Mouse (Mus musculus) heart, embryonic 14.5 days (tissue): ENCODE measurements around the gene Stat3. TPM values are rescaled to one million over a fixed set of nuclear protein-coding genes. Genes with fewer than 3 reads are reported as not detected.

Experiments
- ATAC-seq: fragments of 200-750 bp; cut with Nextera tagmentation; 2 replicates; pipeline ENCODE4 v1.8.0; 2017; ENCODE audit warnings: low read depth, moderate TSS enrichment; ENCODE audit not compliant: insufficient number of reproducible peaks, insufficient read depth, low FRiP score
- H3K27ac ChIP-seq, 2 experiments: fragments of 200-500 bp in 1 of 2; fragments of 300-500 bp in 1 of 2; sonication (generic) in 1 of 2; replicated peaks in 1 of 2; 2 replicates each; pipeline ENCODE4 v1.5.1; 2012 to 2014; ENCODE audit warnings: low read depth in 2 of 2, low read length in 2 of 2, control low read depth in 1 of 2, mild to moderate bottlenecking in 1 of 2, mixed read lengths in 1 of 2; ENCODE audit not compliant: control insufficient read depth in 1 of 2, insufficient read depth in 1 of 2
- H3K27me3 ChIP-seq: fragments of 300-500 bp; sonication (generic); 2 replicates; pipeline ENCODE4 v1.6.1; 2014; ENCODE audit warnings: mild to moderate bottlenecking, low read length, control low read depth; ENCODE audit not compliant: control insufficient read depth, insufficient read depth
- H3K36me3 ChIP-seq: fragments of 300-500 bp; sonication (generic); 2 replicates; pipeline ENCODE4 v1.6.1; 2014; ENCODE audit warnings: mild to moderate bottlenecking, control low read depth, low read length, mixed read lengths; ENCODE audit not compliant: control insufficient read depth, insufficient read depth
- H3K4me1 ChIP-seq, 2 experiments: fragments of 200-500 bp in 1 of 2; fragments of 300-500 bp in 1 of 2; sonication (generic) in 1 of 2; 2 replicates each; pipeline ENCODE4 v1.6.1; 2012 to 2014; ENCODE audit warnings: low read length in 2 of 2, control low read depth in 1 of 2, mixed read lengths in 1 of 2; ENCODE audit not compliant: control insufficient read depth in 2 of 2, insufficient read depth in 2 of 2
- H3K4me2 ChIP-seq: fragments of 300-500 bp; sonication (generic); 2 replicates; pipeline ENCODE4 v1.6.1; 2014; ENCODE audit warnings: mild to moderate bottlenecking, low read length
- H3K4me3 ChIP-seq, 2 experiments: fragments of 200-500 bp in 1 of 2; fragments of 300-500 bp in 1 of 2; sonication (generic) in 1 of 2; 2 replicates each; pipeline ENCODE4 v1.5.1; 2012 to 2014; ENCODE audit warnings: low read length in 2 of 2, mild to moderate bottlenecking in 2 of 2, control low read depth in 1 of 2, low read depth in 1 of 2, moderate library complexity in 1 of 2; ENCODE audit not compliant: control insufficient read depth in 1 of 2, insufficient read depth in 1 of 2
- H3K9ac ChIP-seq: fragments of 300-500 bp; sonication (generic); 2 replicates; pipeline ENCODE4 v1.6.1; 2014; ENCODE audit warnings: mild to moderate bottlenecking, low read length
- H3K9me3 ChIP-seq: fragments of 300-500 bp; sonication (generic); 2 replicates; pipeline ENCODE4 v1.6.1; 2016; ENCODE audit warnings: low read length, control low read depth; ENCODE audit not compliant: control insufficient read depth
- WGBS: fragments of 180-500 bp; shearing (Covaris S2); extraction: QIAGEN DNeasy Blood & Tissue Kit; methylation state at CpG from one replicate; pipeline ENCODE4 v1.1.7; 2014; 5-methylcytosine and 5-hydroxymethylcytosine counted together
- polyA plus RNA-seq: library from polyadenylated mRNA; unstranded; fragments of >200 nt; fragmentation: Nextera tagmentation; extraction: Ambion mirVana; gene quantifications from 2 replicates; pipeline ENCODE4 v1.2.1, GENCODE M21; 2014

Gene Stat3
- polyA plus RNA-seq, 1 experiment from 2014 or later: 51.8 TPM

DNA sequence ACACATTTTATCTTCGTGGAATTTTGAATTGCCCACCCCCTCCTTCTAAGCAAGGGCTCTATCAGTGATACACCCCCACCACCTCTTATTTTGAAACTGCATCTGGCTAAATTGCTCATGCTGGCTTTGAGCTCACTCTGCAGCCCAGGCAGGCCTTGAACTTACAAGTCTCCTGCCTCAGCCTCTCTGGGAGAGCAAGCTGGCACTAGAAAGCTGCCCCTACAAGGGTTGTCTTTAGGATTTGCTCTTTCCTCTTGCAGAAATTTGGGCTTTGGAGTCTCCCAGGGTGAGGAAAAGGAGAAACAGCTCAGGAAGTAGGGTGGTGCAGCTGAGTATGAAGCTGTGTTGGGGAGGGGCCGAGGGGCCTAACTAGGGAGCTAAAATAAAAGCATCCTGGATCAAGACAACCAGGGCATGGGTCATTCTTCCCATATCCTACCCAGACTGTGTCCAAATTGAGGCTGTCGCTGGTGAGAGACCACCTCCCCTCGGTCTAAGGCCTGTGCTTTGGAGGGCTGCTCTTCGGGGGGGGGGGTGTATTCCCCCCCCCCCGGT is 18.7 kb upstream of the Stat3 start:
- no peak for ATAC-seq
- no peak overlapping the region for H3K9ac ChIP-seq
- H3K36me3 ChIP-seq: peaks cover 57% of the 10 kb centered on the region
- peaks cover 20 to 46% of the 10 kb centered on the region in 2 experiments for H3K4me1 ChIP-seq
- H3K27ac ChIP-seq: no peak overlapping the region; a peak in 1 of 4 replicates
- H3K27me3 ChIP-seq: no peaks in the 10 kb centered on the region
- no peak overlapping the region for H3K4me2 ChIP-seq
- H3K9me3 ChIP-seq: no peaks in the 10 kb centered on the region
- no peak overlapping the region for H3K4me3 ChIP-seq
- WGBS: 52% methylated on average over 5 of the region's 6 CpGs

DNA sequence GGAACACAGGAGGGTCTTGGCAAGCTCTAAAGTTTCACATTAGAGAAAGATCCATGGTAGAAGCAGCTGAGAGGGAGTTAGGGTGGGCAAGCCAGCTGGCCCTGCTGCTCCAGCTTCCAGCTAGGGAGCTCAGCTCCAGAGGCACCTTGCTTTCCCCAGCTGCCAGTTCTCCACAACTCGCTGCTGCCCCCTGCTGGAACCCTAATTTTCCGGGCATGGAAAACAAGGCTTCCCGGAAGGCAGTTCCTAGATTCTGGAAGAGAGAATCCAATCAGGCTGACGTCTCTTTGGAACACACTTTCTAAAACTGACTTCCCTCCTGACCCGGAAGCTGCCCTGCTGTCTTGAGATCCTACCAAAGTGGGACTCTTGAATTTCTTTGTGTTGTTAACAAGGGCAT is 17.9 kb upstream of the Stat3 start:
- WGBS: 5% methylated on average over 5 of the region's 5 CpGs
- H3K27ac ChIP-seq: no peak overlapping the region
- no peaks in the 10 kb centered on the region for H3K27me3 ChIP-seq
- no peak overlapping the region for H3K9ac ChIP-seq
- H3K4me3 ChIP-seq: no peak overlapping the region
- H3K4me2 ChIP-seq: no peak overlapping the region
- no peaks in the 10 kb centered on the region for H3K9me3 ChIP-seq
- peaks cover 15 to 43% of the 10 kb centered on the region in 2 experiments for H3K4me1 ChIP-seq
- ATAC-seq: no peak
- peaks cover 50% of the 10 kb centered on the region for H3K36me3 ChIP-seq

DNA sequence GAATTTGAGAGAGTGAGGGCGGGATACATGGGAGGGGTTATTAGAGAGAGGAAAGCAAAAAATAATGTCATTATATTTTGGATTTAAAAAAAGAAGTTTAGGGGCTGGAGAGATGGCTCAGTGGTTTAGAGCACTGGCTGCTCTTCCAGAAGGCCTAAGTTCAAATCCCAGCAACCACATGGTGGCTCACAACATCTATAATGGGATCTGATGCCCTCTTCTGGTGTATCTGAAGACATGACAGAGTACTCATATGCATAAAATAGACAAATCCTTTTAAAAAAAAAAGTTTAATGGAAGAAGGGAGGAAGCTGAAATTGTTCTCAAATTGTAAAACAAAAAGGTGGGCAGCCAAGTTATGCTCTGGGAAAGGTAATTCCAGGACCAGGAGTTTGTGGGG is 10.2 kb upstream of the Stat3 start:
- ATAC-seq: no peak

DNA sequence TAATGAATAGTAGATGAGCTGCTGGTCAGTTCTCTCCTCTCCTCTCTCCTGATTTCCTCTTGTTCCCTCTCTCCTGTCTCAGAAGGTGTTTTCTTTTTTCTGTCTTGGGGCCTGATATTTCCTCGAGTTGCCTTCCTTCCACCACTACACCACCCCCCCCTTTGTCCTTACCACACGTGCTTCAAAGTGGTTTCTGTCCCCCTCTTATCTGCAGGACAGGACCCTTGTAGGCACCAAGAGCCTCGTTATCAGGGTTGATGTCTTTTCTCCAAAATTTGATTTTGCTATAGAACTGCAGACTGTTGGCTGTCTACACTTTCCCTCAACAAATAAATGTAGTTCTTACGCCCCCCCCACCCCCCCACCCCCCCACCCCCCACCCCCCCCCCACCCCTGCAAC is 9.0 kb upstream of the Stat3 start:
- ATAC-seq: no peak
- H3K9ac ChIP-seq: no peak overlapping the region
- no peak overlapping the region for H3K27ac ChIP-seq
- no peak overlapping the region for H3K4me2 ChIP-seq
- WGBS: 34% methylated on average over 4 of the region's 4 CpGs
- H3K4me1 ChIP-seq: peaks cover 6 to 18% of the 10 kb centered on the region in 2 experiments
- no peaks in the 10 kb centered on the region for H3K36me3 ChIP-seq
- H3K4me3 ChIP-seq: no peak overlapping the region
- no peaks in the 10 kb centered on the region for H3K27me3 ChIP-seq
- H3K9me3 ChIP-seq: peaks cover 7% of the 10 kb centered on the region; the same call in 1 of the 2 replicates

More for the DNA sequence above, 10.2 kb upstream of the Stat3 start:
- no peak overlapping the region for H3K9ac ChIP-seq
- H3K27me3 ChIP-seq: no peaks in the 10 kb centered on the region
- peaks cover 7% of the 10 kb centered on the region; the same call in 1 of the 2 replicates for H3K9me3 ChIP-seq
- no peak overlapping the region for H3K4me2 ChIP-seq
- peaks cover 6 to 18% of the 10 kb centered on the region in 2 experiments for H3K4me1 ChIP-seq
- WGBS: 97% methylated on average over 1 of the region's 1 CpGs
- no peak overlapping the region for H3K4me3 ChIP-seq
- peaks cover 8% of the 10 kb centered on the region for H3K36me3 ChIP-seq
- H3K27ac ChIP-seq: no peak overlapping the region

DNA sequence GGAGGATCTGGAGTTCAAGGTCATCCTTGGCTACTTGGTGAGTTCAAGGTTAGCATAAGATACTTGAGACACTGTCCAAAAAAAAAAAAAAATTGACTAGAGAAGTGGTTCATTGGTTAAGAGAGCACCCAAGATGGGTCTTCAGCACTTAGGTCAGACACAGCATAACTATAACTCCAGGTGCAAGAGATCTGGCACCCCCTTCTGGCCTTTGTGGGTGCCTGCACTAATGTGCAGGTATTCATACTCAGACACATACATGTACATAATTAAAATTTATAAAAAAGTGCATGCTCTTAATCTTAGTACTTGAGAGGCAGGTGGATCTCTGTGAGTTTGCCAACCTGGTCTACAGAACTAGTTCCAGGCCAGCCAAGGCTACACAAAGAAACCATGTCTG is 8.2 kb upstream of the Stat3 start:
- ATAC-seq: no peak
- Histone ChIP-seq H3K36me3 (no peaks in the 10 kb centered on the region), H3K9me3 (peaks cover 7% of the 10 kb centered on the region; the same call in 1 of the 2 replicates), H3K9ac (no peak overlapping the region), H3K4me2 (no peak overlapping the region), H3K4me1 (peaks cover 6 to 16% of the 10 kb centered on the region in 2 experiments), H3K4me3 (no peak overlapping the region), H3K27ac (peak overlapping the region in 1 of 2 experiments; percentile 37; a peak in 1 of 4 replicates), H3K27me3 (no peaks in the 10 kb centered on the region)

DNA sequence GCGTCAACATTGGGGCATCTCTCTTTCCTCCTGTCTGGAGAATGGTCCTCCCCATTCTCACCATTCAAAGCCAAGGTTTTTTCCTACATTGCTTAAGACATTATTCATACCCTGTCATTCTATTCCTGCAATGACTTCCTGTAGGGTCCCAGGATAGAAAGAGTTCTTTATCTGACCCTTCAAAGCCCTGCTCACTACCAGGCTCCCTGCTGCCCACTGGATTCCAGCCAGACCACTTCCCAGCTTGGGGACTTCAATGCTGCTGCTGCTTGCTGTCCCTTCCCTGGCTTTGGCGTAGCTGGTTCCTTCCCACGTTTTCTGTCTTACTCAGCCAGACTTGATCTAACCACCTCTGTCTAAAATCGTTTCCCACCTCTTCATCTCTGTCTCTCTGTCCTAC is 7.5 kb upstream of the Stat3 start:
- Histone ChIP-seq H3K9me3 (peaks cover 7% of the 10 kb centered on the region; the same call in 1 of the 2 replicates), H3K4me1 (peaks cover 2 to 9% of the 10 kb centered on the region in 2 experiments; a peak in 3 of 4 replicates), H3K4me3 (no peak overlapping the region), H3K27ac (peak overlapping the region in 1 of 2 experiments; percentile 37; a peak in 3 of 4 replicates), H3K36me3 (no peaks in the 10 kb centered on the region), H3K4me2 (no peak overlapping the region), H3K27me3 (no peaks in the 10 kb centered on the region), H3K9ac (no peak overlapping the region)
- 23% methylated on average over 4 of the region's 4 CpGs for WGBS
- no peak for ATAC-seq

DNA sequence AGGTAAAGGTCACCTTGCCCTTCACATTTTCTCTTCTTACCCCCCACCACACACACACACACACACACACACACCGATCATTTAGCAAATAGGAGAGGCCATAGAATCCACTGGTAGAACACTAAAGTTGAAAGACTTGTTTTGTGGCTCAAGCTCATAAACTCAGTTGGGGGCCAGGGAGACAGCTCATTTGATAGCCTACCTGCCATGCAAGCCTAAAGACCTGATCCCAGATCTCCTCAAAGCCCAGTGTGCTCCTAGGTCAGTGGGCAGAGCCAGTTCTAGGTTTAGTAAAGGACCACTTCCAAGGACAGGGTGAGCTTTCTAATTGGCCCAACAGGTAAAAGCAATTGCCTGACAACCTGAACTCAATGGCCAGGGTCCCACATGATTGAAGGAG is 3.0 kb upstream of the Stat3 start:
- Histone ChIP-seq H3K27me3 (no peaks in the 10 kb centered on the region), H3K4me3 (no peak overlapping the region), H3K9me3 (peaks cover 7% of the 10 kb centered on the region; the same call in 1 of the 2 replicates), H3K4me1 (peaks cover 2 to 13% of the 10 kb centered on the region in 2 experiments; a peak in 2 of 4 replicates), H3K4me2 (no peak overlapping the region), H3K9ac (no peak overlapping the region), H3K36me3 (no peaks in the 10 kb centered on the region), H3K27ac (no peak overlapping the region)
- no peak for ATAC-seq
- WGBS: 92% methylated on average over 1 of the region's 1 CpGs
